Mouse (Mus musculus): ENCODE data around the gene Metrn. TPM values are rescaled to one million over a fixed set of nuclear protein-coding genes. Genes with fewer than 3 reads are reported as not detected.

Gene Metrn
- 8.2 and 28.6 TPM in 2 replicates for polyA plus RNA-seq (2014; fragmentation: Nextera tagmentation; extraction: Ambion mirVana)

DNA sequence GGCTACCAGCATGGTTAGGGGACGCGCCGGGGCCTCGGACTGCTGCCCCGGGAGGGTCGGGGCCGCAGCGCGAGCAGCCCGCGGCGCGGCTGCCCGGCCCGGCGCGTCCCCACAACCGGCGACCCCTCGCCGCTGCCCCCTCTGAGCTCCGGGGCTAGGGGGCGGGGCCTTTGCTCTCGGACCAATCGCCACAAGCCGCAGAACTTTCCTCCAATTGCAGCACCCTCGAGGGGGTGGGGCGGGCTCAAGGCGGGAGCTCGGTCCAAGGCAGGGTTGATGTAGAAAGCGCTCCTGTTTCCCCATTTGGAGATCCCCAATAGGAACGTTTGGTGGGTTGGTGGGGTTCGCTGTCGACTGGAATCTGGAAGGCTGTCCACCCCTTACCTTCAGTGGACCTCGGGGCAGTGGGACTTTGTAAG is at the start of gene Metrn:
Metrn (minus strand) TSS at position 186 of the 419 bp plus-strand sequence.
- Histone ChIP-seq H3K9me3 (ENCODE audit: control insufficient read depth, low read length) (no peaks in the 10 kb centered on the region), H3K36me3 (ENCODE audit: control insufficient read depth, insufficient read depth, low read length) (peaks cover 6% of the 10 kb centered on the region), H3K4me2 (replicated peaks; ENCODE audit: low read depth, low read length) (peak within 1 kb of the TSS; percentile 99), H3K4me1 (ENCODE audit: control insufficient read depth, insufficient read depth, low read length) (peaks cover 41% of the 10 kb centered on the region), H3K4me3 (ENCODE audit: low read length) (peak within 1 kb of the TSS; percentile 85), H3K27ac (ENCODE audit: low read depth, low read length) (peak within 1 kb of the TSS; percentile 47; the same call in 1 of the 2 replicates), H3K27me3 (ENCODE audit: control insufficient read depth, insufficient read depth, low read length) (no peaks in the 10 kb centered on the region), H3K9ac (ENCODE audit: low read depth, low read length) (peak within 1 kb of the TSS; percentile 78)
- under 1% methylated on average over 31 of the region's 35 CpGs for WGBS
- ATAC-seq (ENCODE audit: low FRiP score, low TSS enrichment), result peak; percentile 75

DNA sequence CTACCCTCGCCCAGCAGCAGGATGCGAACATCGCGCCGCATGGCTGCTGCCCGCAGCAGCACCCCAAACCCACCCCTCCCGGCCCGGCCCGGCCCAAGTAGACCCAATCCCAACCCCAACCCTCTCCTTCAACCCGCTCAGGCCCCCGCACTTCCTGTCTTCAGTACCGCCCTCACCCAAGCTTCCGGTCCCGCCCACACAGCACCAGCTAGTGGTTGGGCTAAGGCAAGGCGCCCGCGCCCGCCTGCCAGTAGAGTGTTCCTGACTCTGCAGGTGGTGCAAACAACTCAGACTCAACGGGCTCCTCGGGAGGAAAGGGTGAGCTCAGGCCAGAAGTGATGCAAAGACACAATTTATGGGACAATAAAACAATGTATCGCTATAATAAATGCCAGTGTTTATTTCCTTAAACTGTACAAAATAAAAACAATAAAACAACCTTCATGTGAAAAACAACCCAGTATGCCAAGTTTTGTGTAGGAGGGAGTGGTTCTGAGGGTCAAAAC is 47.5 kb upstream of the Metrn start, which contains the start of gene Rhot2:
Rhot2 (minus strand) TSS at position 456 of the 506 bp plus-strand sequence.
- ATAC-seq (ENCODE audit: low FRiP score, low TSS enrichment), result peak; percentile 92
- H3K9me3 ChIP-seq (ENCODE audit: control insufficient read depth, low read length), result no peaks in the 10 kb centered on the region
- H3K4me2 ChIP-seq (replicated peaks; ENCODE audit: low read depth, low read length), result peak within 1 kb of the TSS; percentile 91
- H3K4me3 ChIP-seq (ENCODE audit: low read length), result peak within 1 kb of the TSS; percentile 90
- peak within 1 kb of the TSS; percentile 87 for H3K9ac ChIP-seq (ENCODE audit: low read depth, low read length)
- H3K27me3 ChIP-seq (ENCODE audit: control insufficient read depth, insufficient read depth, low read length), result no peaks in the 10 kb centered on the region
- peaks cover 8% of the 10 kb centered on the region for H3K4me1 ChIP-seq (ENCODE audit: control insufficient read depth, insufficient read depth, low read length)
- H3K27ac ChIP-seq (ENCODE audit: low read depth, low read length), result peak within 1 kb of the TSS; percentile 79; the same call in 1 of the 2 replicates
- under 1% methylated on average over 21 of the region's 21 CpGs for WGBS
- peaks cover 56% of the 10 kb centered on the region for H3K36me3 ChIP-seq (ENCODE audit: control insufficient read depth, insufficient read depth, low read length)

DNA sequence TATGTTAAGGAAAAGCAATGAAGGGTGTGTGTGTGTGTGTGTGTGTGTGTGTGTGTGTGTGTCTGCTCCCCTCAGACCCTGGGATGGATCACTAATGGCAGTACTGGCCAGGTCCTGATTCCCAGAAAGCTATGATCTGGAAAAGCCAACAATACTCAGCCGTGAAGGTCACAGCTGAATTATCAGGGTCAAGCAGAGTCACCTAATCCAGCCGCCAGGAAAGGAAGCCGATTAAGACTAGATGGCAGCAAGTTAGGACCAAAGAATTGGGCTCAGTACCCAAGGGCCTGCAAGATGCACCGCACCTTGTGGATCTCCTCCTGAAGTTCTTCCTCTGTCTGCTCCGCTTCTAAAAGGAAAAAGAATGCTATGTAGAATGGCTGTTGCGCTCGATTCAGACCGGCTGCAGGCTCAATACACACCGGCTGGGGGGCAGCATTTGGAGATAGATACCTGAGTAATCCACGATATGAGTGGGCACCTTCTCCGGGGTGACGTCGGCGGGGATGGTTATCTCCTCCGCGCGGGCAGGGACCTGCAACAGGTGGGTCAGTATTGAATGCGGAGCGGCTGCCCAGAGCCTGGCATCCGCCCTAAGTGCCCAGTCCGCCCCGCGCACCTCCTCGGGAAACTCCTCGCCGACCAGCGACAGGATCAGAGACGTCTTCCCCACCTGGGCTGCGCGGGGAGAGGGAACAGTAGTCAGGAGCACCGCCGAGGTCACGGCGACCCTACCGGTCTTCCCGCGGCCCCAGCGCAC is 46.9 kb upstream of the Metrn start:
- 3% methylated on average over 34 of the region's 38 CpGs for WGBS
- peaks cover 56% of the 10 kb centered on the region for H3K36me3 ChIP-seq (ENCODE audit: control insufficient read depth, insufficient read depth, low read length)

DNA sequence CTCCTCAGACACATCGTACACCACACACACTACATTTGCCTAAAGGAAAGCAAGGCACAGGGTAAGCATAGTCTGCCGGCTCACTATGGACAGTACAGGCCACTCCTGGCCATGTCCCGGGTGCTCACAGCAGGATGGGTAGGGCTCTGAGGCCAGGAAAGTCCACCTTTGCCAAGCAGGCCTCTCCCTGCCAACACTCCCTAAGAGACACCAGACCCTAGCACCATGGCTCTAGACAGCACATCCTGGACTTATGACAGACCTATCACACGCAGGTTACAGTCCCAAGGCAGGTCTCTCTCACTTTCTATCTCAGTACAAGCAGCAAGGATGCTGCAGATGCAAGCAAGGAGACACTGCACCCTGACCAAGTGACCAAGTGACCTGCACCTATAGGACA is 46.2 kb upstream of the Metrn start:
- Histone ChIP-seq H3K4me2 (replicated peaks; ENCODE audit: low read depth, low read length) (peak overlapping the region; percentile 91), H3K27ac (ENCODE audit: low read depth, low read length) (no peak overlapping the region), H3K4me3 (ENCODE audit: low read length) (peak overlapping the region; percentile 90; the same call in 1 of the 2 replicates), H3K9ac (ENCODE audit: low read depth, low read length) (peak overlapping the region; percentile 87; the same call in 1 of the 2 replicates), H3K27me3 (ENCODE audit: control insufficient read depth, insufficient read depth, low read length) (no peaks in the 10 kb centered on the region), H3K4me1 (ENCODE audit: control insufficient read depth, insufficient read depth, low read length) (peaks cover 8% of the 10 kb centered on the region), H3K9me3 (ENCODE audit: control insufficient read depth, low read length) (no peaks in the 10 kb centered on the region), H3K36me3 (ENCODE audit: control insufficient read depth, insufficient read depth, low read length) (peaks cover 52% of the 10 kb centered on the region)
- ATAC-seq (ENCODE audit: low FRiP score, low TSS enrichment), result no peak
- WGBS, result 92% methylated on average over 4 of the region's 4 CpGs

More for the DNA sequence above, 46.9 kb upstream of the Metrn start:
- H3K9me3 ChIP-seq (ENCODE audit: control insufficient read depth, low read length), result no peaks in the 10 kb centered on the region
- H3K4me2 ChIP-seq (replicated peaks; ENCODE audit: low read depth, low read length), result peak overlapping the region; percentile 91
- H3K4me3 ChIP-seq (ENCODE audit: low read length), result peak overlapping the region; percentile 90
- ATAC-seq (ENCODE audit: low FRiP score, low TSS enrichment), result no peak
- peak overlapping the region; percentile 79; the same call in 1 of the 2 replicates for H3K27ac ChIP-seq (ENCODE audit: low read depth, low read length)
- H3K27me3 ChIP-seq (ENCODE audit: control insufficient read depth, insufficient read depth, low read length), result no peaks in the 10 kb centered on the region
- H3K4me1 ChIP-seq (ENCODE audit: control insufficient read depth, insufficient read depth, low read length), result peaks cover 8% of the 10 kb centered on the region
- peak overlapping the region; percentile 87 for H3K9ac ChIP-seq (ENCODE audit: low read depth, low read length)

DNA sequence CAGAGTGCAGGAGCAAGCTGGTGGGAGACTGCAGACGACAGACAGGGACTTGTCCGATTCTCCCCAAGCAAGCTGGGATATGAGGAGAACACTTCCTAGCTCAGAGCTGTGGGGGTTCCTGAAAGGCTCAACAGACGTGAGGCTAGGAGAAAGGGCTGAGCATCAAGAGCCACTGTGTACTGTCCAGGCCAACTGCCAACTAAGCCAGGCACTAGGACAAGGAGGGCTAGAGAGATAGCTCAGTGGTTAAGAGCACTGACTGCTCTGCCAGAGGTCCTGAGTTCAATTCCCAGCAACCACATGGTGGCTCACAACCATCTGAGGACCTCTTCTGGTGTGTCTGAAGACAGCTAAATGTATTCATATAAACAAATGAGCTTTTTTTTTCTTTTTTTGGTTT is 45.6 kb upstream of the Metrn start:
- no peaks in the 10 kb centered on the region for H3K9me3 ChIP-seq (ENCODE audit: control insufficient read depth, low read length)
- peaks cover 53% of the 10 kb centered on the region for H3K36me3 ChIP-seq (ENCODE audit: control insufficient read depth, insufficient read depth, low read length)
- H3K4me3 ChIP-seq (ENCODE audit: low read length), result no peak overlapping the region
- H3K4me2 ChIP-seq (replicated peaks; ENCODE audit: low read depth, low read length), result no peak overlapping the region
- peaks cover 14% of the 10 kb centered on the region for H3K4me1 ChIP-seq (ENCODE audit: control insufficient read depth, insufficient read depth, low read length)
- ATAC-seq (ENCODE audit: low FRiP score, low TSS enrichment), result no peak
- H3K27me3 ChIP-seq (ENCODE audit: control insufficient read depth, insufficient read depth, low read length), result no peaks in the 10 kb centered on the region
- no peak overlapping the region for H3K27ac ChIP-seq (ENCODE audit: low read depth, low read length)
- WGBS, result 88% methylated on average over 3 of the region's 3 CpGs
- no peak overlapping the region for H3K9ac ChIP-seq (ENCODE audit: low read depth, low read length)

DNA sequence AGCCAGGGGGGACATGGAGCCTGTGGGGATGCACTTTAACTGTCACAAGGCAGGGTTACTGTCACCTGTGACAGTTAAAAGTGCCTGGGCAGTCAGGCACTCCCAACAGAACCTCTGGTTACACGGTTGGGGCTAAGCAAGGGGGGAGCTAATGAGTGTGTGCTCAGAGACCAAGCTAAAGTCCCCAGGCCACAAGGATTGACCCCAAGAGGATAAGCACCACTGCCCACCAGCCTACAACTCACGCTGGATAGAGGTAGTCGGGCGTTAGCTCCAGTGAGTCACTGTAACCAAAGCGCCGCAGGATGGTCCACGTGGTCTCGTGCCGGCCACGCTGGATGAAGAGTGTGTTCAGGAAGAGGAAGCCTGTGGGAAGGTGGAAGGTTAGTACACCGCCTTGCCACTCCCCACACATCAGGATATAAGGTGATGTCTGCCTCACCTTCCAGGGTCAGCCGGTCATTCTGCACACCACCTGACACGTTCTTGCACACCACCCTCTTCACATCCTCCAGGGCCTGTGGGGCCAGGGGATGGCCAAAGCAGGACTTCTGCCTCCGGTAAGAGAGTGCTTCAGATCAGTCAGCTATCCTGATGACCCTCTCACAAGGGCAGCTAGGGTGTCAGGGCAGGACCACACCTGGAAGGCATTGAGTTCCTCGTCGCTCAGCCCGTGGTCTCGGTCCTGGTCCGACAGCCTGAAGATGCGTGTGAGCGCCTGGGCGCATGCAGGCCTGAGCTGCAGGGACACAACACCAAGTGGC is 44.4 kb upstream of the Metrn start, which contains the start of gene Gm20683:
Gm20683 (minus strand) TSS at position 647 of the 764 bp plus-strand sequence.
- Histone ChIP-seq H3K36me3 (ENCODE audit: control insufficient read depth, insufficient read depth, low read length) (peaks cover 47% of the 10 kb centered on the region), H3K27me3 (ENCODE audit: control insufficient read depth, insufficient read depth, low read length) (no peaks in the 10 kb centered on the region), H3K9me3 (ENCODE audit: control insufficient read depth, low read length) (no peaks in the 10 kb centered on the region), H3K27ac (ENCODE audit: low read depth, low read length) (no peak within 1 kb of the TSS), H3K4me1 (ENCODE audit: control insufficient read depth, insufficient read depth, low read length) (peaks cover 25% of the 10 kb centered on the region), H3K4me3 (ENCODE audit: low read length) (no peak within 1 kb of the TSS), H3K4me2 (replicated peaks; ENCODE audit: low read depth, low read length) (no peak within 1 kb of the TSS), H3K9ac (ENCODE audit: low read depth, low read length) (no peak within 1 kb of the TSS)
- no peak for ATAC-seq (ENCODE audit: low FRiP score, low TSS enrichment)
- WGBS, result 91% methylated on average over 22 of the region's 22 CpGs

DNA sequence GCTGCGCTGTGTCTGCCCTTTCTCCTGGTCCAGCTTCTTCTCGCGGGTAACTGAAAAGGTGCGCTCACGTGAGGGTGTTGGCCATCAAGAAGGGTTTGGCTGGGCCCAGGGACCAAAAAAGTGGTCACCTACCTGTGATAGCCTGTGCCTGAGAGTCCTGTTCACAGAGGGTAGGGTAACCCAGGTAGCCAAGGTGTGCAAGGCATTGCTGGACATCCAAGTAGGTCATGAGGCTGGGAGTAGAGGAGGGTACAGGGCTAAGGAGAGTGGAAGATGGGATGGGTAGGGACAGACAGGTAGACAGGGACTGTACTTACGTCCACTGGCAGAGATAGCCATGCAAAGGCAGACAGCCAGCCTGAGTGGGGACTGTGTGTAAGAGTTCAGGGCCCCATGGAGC is 43.6 kb upstream of the Metrn start:
- 93% methylated on average over 6 of the region's 6 CpGs for WGBS
- peaks cover 48% of the 10 kb centered on the region for H3K36me3 ChIP-seq (ENCODE audit: control insufficient read depth, insufficient read depth, low read length)

DNA sequence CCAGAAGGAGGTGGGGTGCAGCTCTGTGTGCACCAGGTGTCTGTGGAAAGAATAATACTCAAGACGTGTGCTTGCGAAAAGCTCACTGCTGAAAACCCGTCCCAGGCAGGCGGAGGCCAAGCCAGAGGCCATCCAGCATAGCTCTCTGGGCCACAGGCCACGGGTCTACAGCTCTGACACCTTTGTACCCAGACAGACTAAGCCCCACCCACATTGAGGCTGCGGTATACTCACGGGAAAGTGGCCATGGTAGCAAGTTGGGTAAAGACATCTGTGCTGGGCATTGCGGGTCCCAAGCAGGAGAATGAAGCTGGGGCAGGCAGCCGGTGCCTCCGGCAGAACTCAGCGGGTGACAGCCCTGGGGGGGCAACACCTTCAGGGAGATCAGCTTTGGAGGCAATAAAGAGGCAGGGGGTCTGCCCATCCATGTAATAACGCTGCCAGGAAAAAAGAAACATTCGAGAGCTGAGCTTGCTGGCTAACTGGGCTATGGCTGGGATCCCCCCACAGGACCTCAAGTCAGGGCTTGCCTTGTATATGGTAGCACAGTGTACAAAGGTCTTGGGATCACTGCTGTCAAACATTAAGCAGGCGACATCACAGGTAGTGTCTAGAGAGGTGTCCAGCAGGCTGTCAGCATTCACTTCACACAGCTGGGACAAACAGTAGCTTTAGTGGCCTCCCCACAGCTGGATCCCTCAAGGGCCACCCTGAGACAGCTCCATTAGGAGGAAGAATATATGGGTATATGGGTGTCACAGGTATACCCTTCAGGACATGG is 42.7 kb upstream of the Metrn start:
- H3K9ac ChIP-seq (ENCODE audit: low read depth, low read length), result peak overlapping the region; percentile 34; the same call in 1 of the 2 replicates
- no peak for ATAC-seq (ENCODE audit: low FRiP score, low TSS enrichment)
- H3K4me1 ChIP-seq (ENCODE audit: control insufficient read depth, insufficient read depth, low read length), result peaks cover 38% of the 10 kb centered on the region
- 82% methylated on average over 14 of the region's 14 CpGs for WGBS
- no peaks in the 10 kb centered on the region for H3K9me3 ChIP-seq (ENCODE audit: control insufficient read depth, low read length)
- H3K4me3 ChIP-seq (ENCODE audit: low read length), result no peak overlapping the region
- no peak overlapping the region for H3K27ac ChIP-seq (ENCODE audit: low read depth, low read length)
- no peak overlapping the region for H3K4me2 ChIP-seq (replicated peaks; ENCODE audit: low read depth, low read length)
- peaks cover 54% of the 10 kb centered on the region for H3K36me3 ChIP-seq (ENCODE audit: control insufficient read depth, insufficient read depth, low read length)
- no peaks in the 10 kb centered on the region for H3K27me3 ChIP-seq (ENCODE audit: control insufficient read depth, insufficient read depth, low read length)

More for the DNA sequence above, 43.6 kb upstream of the Metrn start:
- Histone ChIP-seq H3K4me3 (ENCODE audit: low read length) (no peak overlapping the region), H3K9me3 (ENCODE audit: control insufficient read depth, low read length) (no peaks in the 10 kb centered on the region), H3K4me1 (ENCODE audit: control insufficient read depth, insufficient read depth, low read length) (peaks cover 30% of the 10 kb centered on the region), H3K4me2 (replicated peaks; ENCODE audit: low read depth, low read length) (no peak overlapping the region), H3K27ac (ENCODE audit: low read depth, low read length) (no peak overlapping the region), H3K27me3 (ENCODE audit: control insufficient read depth, insufficient read depth, low read length) (no peaks in the 10 kb centered on the region), H3K9ac (ENCODE audit: low read depth, low read length) (no peak overlapping the region)
- ATAC-seq (ENCODE audit: low FRiP score, low TSS enrichment), result no peak
